In the genomic region with DNA sequence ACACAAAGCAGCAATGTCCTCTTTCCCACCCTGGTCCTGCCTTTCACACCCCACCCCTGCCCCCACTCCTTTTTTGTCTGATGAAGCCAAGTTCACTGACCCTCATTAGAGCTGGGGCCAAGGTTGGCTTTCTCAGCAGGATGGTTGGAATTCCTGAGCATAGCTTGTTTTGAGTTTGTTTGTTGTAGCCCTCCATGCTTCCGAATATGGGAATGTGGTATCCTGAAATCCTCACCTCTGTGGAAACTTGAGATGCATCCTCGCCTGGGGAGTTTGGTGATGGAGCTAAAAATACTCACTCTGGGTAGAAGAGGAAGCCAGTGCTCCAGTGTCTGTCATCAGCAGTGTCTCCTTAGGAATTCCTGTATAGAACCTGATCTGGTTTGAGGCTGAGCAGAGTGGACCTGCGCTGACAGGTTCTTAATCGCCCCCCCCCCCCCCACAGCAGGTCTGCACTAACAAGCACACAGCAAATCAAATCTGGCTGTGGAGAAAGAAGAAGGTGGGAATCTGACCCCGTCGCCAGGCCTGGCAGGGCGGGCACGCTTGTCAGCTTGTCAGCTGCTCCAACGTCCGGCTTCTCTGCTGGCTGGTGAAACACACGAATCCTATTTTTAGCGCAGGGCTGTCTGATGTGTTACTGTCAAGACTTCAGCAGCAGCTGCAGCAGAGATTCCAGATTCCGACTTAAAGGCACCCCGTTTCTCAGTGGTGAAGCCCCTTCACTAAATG, we compare ENCODE assay signal across 8 mouse cellular contexts. TPM values are rescaled to one million over a fixed set of nuclear protein-coding genes. Genes with fewer than 3 reads are reported as not detected.
A peak's percentile ranks its signal among the peaks of the same experiment; 100 is the strongest.
DNase-seq lines count a peak whose midpoint lies in the region; ATAC-seq and TF ChIP-seq lines count a peak whose summit lies in the region.

No protein-coding gene starts in this region.

- DNase-seq in frontal cortex, postnatal 25 days (ENCODE audit: low spot score in 2 of 2), result no peak
- peak; percentile 60 to 62 for DNase-seq in gastrocnemius, postnatal 36 days
- DNase-seq in lung, embryonic 14.5 days, result peak; percentile 83
- DNase-seq in retina, postnatal 1 day, result peak; percentile 86

- peaks cover 3% of the 10 kb centered on the region; the same call in 1 of the 2 replicates for H3K36me3 ChIP-seq in intestine, embryonic 15.5 days
- H3K36me3 ChIP-seq in lung, embryonic 14.5 days (ENCODE audit: insufficient read depth), result peaks cover 19% of the 10 kb centered on the region

- WGBS in intestine, embryonic 15.5 days, result 25% methylated on average over 14 of the region's 14 CpGs
- WGBS in lung, embryonic 14.5 days, result 9% methylated on average over 14 of the region's 14 CpGs

- intact Hi-C loops in gastrocnemius, postnatal 36 days (cut with DNase I), result no loop called here

- H3K4me3 ChIP-seq in cortical plate, adult 2 months (ENCODE audit: insufficient read depth, low read length), result no peak overlapping the region
- no peak overlapping the region for H3K4me3 ChIP-seq in intestine, embryonic 15.5 days (replicated peaks)
- H3K4me3 ChIP-seq in lung, embryonic 14.5 days (ENCODE audit: low read depth, low read length), result no peak overlapping the region

- H3K27ac ChIP-seq in cortical plate, adult 2 months (ENCODE audit: insufficient read depth, low read length), result 0 out of 2 replicates have a peak overlapping the region, but pooled peaks have one; percentile 9
- 0 out of 2 replicates have a peak overlapping the region, but pooled peaks have one; percentile 32 for H3K27ac ChIP-seq in intestine, embryonic 15.5 days
- H3K27ac ChIP-seq in lung, embryonic 14.5 days (ENCODE audit: low read depth), result peak overlapping the region; percentile 69; the same call in 1 of the 2 replicates

- TF ChIP-seq POLR2A in cortical plate, adult 2 months (IDR thresholded peaks at IDR 0.05; ENCODE audit: extremely low read depth, insufficient read depth, low read length), result no peak

- no peak overlapping the region for H3K4me2 ChIP-seq in intestine, embryonic 15.5 days (replicated peaks)
- H3K4me2 ChIP-seq in lung, embryonic 14.5 days, result 0 out of 2 replicates have a peak overlapping the region, but pooled peaks have one; percentile 0

- H3K4me1 ChIP-seq in cortical plate, adult 2 months (ENCODE audit: control insufficient read depth, insufficient read depth, low read length), result peaks cover 9% of the 10 kb centered on the region
- H3K4me1 ChIP-seq in intestine, embryonic 15.5 days (replicated peaks), result peaks cover 23% of the 10 kb centered on the region
- H3K4me1 ChIP-seq in lung, embryonic 14.5 days (ENCODE audit: insufficient read depth), result peaks cover 19% of the 10 kb centered on the region

- ATAC-seq in frontal cortex, adult (ENCODE audit: low TSS enrichment), result peak; percentile 46
- peak; percentile 28 for ATAC-seq in intestine, embryonic 15.5 days
- peak; percentile 64 for ATAC-seq in lung, embryonic 14.5 days (ENCODE audit: insufficient read depth)
- no peak for ATAC-seq in erythroblast, adult 5-6 weeks (replicated peaks; ENCODE audit: low FRiP score, poor library complexity, severe bottlenecking)

- H3K9me3 ChIP-seq in intestine, embryonic 15.5 days, result no peaks in the 10 kb centered on the region
- H3K9me3 ChIP-seq in lung, embryonic 14.5 days (ENCODE audit: low read depth, low read length), result no peaks in the 10 kb centered on the region

- no peaks in the 10 kb centered on the region for H3K27me3 ChIP-seq in intestine, embryonic 15.5 days (replicated peaks)
- no peaks in the 10 kb centered on the region for H3K27me3 ChIP-seq in lung, embryonic 14.5 days (ENCODE audit: insufficient read depth, low read length)

- no peak overlapping the region for H3K9ac ChIP-seq in intestine, embryonic 15.5 days
- no peak overlapping the region for H3K9ac ChIP-seq in lung, embryonic 14.5 days

- no peak for TF ChIP-seq CTCF in cortical plate, adult 2 months (IDR thresholded peaks at IDR 0.05; ENCODE audit: extremely low read depth, insufficient read depth, low read length)
- no peak for TF ChIP-seq CTCF in lung, embryonic 14.5 days (IDR thresholded peaks at IDR 0.05; ENCODE audit: low read depth)

RNA-seq across cellular contexts. Expression of a gene that starts 53.4 kb away (rescaled TPM):
- 28.0 and 29.2 TPM in 2 replicates for polyA plus RNA-seq in cortical plate, adult 2 months (2012; rRNA removed)
- total RNA-seq in gastrocnemius, postnatal 36 days (2021), result 10 to 100 TPM; 13.4 to 13.6 TPM
- polyA plus RNA-seq in intestine, embryonic 15.5 days (2015; fragmentation: Nextera tagmentation; extraction: Ambion mirVana), result 33.3 and 33.9 TPM in 2 replicates
- 35.1 and 37.5 TPM in 2 replicates for polyA plus RNA-seq in lung, embryonic 14.5 days (2014; fragmentation: Nextera tagmentation; extraction: Ambion mirVana)
- total RNA-seq in erythroblast, adult 5-6 weeks (2015; ENCODE audit: low replicate concordance), result 8.2 and 22.1 TPM in 2 replicates
- total RNA-seq in erythroblast, adult 5-6 weeks (2017; ENCODE audit: low replicate concordance), result 5.9 and 18.3 TPM in 2 replicates

Comparison
In these comparisons a context has a peak if more than half of its experiments do, and no peak if none do; other contexts are left out.
1. DNase-seq: peak in gastrocnemius, postnatal 36 days (2 of 2), lung, embryonic 14.5 days (single experiment) and retina, postnatal 1 day (single experiment); none in frontal cortex, postnatal 25 days (0 of 2).
2. H3K27ac ChIP-seq: peak in every context shown above with its lines; median percentile 69 in lung, embryonic 14.5 days; 32 in intestine, embryonic 15.5 days; 9 in cortical plate, adult 2 months.